7 mouse cellular contexts compared by ENCODE assay signal in genomic region chr4:45081041-45081440, GRCm38 (mm10). TPM values are rescaled to one million over a fixed set of nuclear protein-coding genes. Genes with fewer than 3 reads are reported as not detected.
DNase-seq lines count a peak whose midpoint lies in the region; ATAC-seq lines count a peak whose summit lies in the region.
"Not testable (repeated sequence)": the region's sequence is repeated elsewhere in the genome, so short reads cannot be mapped to it uniquely, and the experiment has no call there.

No protein-coding gene starts in this region.

- H3K4me1 ChIP-seq in forebrain, embryonic 11.5 days (replicated peaks; ENCODE audit: control insufficient read depth, insufficient read depth, low read length), result not testable (repeated sequence)

- ATAC-seq in forebrain, embryonic 11.5 days (replicated peaks; ENCODE audit: low FRiP score), result not testable (repeated sequence)

- peak; percentile 69 for DNase-seq in brain, adult 2 months (ENCODE audit: low read depth, low spot score)
- DNase-seq in cerebellum, adult 18-20 months, result peak; percentile 54 to 59
- DNase-seq in cerebellum, adult 9-10 months, result peak; percentile 64
- peak; percentile 69 to 72 for DNase-seq in cerebellum, postnatal 14 days
- peak; percentile 30 for DNase-seq in forebrain, embryonic 11.5 days (ENCODE audit: low spot score)
- peak; percentile 38 for DNase-seq in gastrocnemius, adult 18-20 months (ENCODE audit: low spot score)
- peak; percentile 18 to 30 for DNase-seq in layer of hippocampus, postnatal 10 days (ENCODE audit: low spot score in 2 of 2)

- H3K4me2 ChIP-seq in forebrain, embryonic 11.5 days (ENCODE audit: low read depth, low read length, severe bottlenecking), result not testable (repeated sequence)

- WGBS in forebrain, embryonic 11.5 days, result 89% methylated on average over 4 of the region's 4 CpGs

- not testable (repeated sequence) for H3K27ac ChIP-seq in forebrain, embryonic 11.5 days (ENCODE audit: low read depth, low read length)

- not testable (repeated sequence) for H3K4me3 ChIP-seq in forebrain, embryonic 11.5 days (ENCODE audit: low read depth, low read length)

- H3K9ac ChIP-seq in forebrain, embryonic 11.5 days (ENCODE audit: low read length), result not testable (repeated sequence)

- not testable (repeated sequence) for H3K9me3 ChIP-seq in forebrain, embryonic 11.5 days (ENCODE audit: control insufficient read depth, low read length)

- H3K27me3 ChIP-seq in forebrain, embryonic 11.5 days (ENCODE audit: control insufficient read depth, insufficient read depth, low read length), result not testable (repeated sequence)

- not testable (repeated sequence) for H3K36me3 ChIP-seq in forebrain, embryonic 11.5 days (ENCODE audit: control insufficient read depth, insufficient read depth, low read length)

RNA-seq across cellular contexts. Expression of gene Fbxo10, which starts 3.4 kb away (rescaled TPM):
- 12.5 and 13.3 TPM in 2 replicates for polyA plus RNA-seq in forebrain, embryonic 11.5 days (2014; fragmentation: Nextera tagmentation; extraction: Ambion mirVana)
- total RNA-seq in gastrocnemius, adult 18-20 months (2021), result 1 to 10 TPM; 1.8 TPM
- 10 to 100 TPM; 31.6 to 35.5 TPM for total RNA-seq in layer of hippocampus, postnatal 10 days (2021)

RNA-seq across cellular contexts. Expression of gene Tomm5, which starts 26.9 kb away (rescaled TPM):
- 172 and 184 TPM in 2 replicates for polyA plus RNA-seq in forebrain, embryonic 11.5 days (2014; fragmentation: Nextera tagmentation; extraction: Ambion mirVana)
- 10 to 100 TPM; 67.4 to 69.0 TPM for total RNA-seq in gastrocnemius, adult 18-20 months (2021)
- 10 to 100 TPM; 61.4 to 69.8 TPM for total RNA-seq in layer of hippocampus, postnatal 10 days (2021)

Comparison
In these comparisons a context has a peak if more than half of its experiments do, and no peak if none do; other contexts are left out.
1. RNA of gene Fbxo10, which starts 3.4 kb away (total RNA-seq): 31.6 to 35.5 TPM in layer of hippocampus, postnatal 10 days; 1.8 TPM in gastrocnemius, adult 18-20 months; every median in the first group is over 10 times any median in the second.
2. Peak in every context shown above with its lines, with median percentiles within 50 percentile points of each other: DNase-seq.